Mouse (Mus musculus) ovary, postnatal 10 days (tissue): ENCODE data around the gene Tm2d3.

ENCODE experiments used
- DNase-seq: peaks from one replicate; pipeline ENCODE4 v3.0.0; 2022; ENCODE audit warnings: low spot score

Gene Tm2d3

DNA sequence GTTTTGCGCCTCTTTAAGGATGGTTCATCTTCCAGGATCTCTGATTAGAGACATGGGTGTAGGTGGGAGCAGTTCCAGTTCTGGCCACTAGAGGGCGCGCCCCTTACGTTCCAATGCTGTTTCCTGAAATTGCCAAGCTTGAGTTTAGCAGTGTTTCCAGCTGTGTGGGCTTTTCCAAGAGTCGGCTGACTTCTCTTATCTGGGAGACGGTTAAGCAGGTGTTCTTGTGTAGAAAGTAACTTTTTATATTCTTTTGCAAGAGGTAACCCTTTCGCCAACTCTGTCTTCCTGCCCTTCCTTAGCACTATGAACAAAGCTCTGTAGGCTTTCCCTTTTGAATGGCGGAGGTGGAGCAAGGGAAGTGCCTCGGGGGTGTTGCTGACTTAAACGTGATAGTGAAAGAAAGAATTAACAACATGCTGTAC lies 13.9 kb downstream of the Tm2d3 start:
- peak; percentile 46 for DNase-seq

DNA sequence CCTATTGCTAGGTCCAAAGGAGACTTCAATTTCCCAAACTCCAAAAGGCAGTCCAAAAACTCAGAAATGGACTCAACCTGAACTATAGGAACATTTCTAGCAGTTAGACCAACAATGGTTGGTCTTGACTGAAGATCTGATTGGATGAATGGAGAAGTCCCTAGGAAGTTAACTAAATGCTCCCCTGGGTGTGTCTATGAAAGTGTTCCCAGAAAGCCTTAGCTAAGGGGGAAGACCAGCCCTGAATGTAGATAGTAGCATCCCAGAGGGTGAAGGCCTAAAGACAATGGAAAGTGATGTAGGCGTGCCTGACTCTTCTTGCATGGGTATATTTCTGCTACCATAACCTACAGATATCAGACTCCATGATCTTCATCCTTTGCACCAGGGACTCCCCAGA lies 17.5 kb downstream of the Tm2d3 start:
- no peak for DNase-seq

DNA sequence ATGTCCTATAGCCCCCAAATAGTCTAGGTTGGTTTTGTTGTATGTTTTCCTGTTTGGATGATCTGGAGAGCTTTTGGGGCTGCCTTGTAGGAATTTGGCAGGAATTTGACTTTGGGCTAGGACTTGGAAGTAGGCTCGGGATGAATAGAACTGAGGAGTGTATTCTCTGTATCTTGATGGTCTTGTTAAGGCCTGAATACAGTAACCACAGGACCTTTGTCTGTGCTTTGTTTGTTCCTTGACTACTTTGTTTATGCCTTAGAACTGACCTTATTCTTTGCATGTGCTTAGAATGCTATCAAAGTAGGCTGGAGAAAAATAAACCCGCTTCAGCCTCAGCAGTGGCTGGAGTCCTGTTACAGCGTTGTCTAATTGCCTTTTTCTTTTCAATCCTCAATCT lies 19.3 kb downstream of the Tm2d3 start:
- no peak for DNase-seq

DNA sequence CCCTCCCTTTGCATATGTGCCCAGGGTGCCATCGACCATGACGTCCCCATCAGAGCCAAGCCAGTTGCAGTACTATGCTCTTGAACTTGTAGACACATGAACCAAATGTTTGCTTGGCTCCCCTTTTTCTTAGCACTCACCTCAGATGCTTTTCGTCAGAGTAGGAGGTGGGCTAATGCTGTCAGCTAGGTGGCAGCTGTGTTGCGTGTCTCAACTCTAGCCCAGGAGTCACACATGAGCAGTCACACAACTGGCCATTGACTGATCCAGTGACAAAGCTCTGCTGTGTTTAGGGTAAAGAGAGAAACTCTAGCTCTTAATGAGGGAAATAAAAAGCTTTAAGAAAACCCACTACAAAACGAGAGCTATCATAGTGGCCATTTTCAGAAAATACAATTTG lies 22.8 kb downstream of the Tm2d3 start:
- DNase-seq = no peak

DNA sequence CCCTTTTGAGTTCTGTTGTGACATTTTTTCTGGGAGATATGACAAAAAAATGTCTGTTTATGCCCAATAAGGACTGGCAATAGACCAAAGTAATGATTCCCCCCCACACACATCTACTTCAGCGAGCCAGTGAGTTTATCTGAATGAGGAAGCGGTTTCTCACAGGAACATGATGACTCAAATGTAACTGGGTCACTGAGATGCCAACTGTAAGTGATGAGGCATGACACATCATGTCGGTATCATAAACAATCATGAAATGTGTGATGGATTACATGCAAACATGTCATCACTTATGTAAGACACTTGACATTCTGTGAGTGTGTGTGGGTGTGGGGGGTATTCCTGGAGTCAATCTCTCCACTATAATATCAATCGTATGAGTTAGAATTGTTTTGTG lies 23.3 kb downstream of the Tm2d3 start:
- DNase-seq = no peak

DNA sequence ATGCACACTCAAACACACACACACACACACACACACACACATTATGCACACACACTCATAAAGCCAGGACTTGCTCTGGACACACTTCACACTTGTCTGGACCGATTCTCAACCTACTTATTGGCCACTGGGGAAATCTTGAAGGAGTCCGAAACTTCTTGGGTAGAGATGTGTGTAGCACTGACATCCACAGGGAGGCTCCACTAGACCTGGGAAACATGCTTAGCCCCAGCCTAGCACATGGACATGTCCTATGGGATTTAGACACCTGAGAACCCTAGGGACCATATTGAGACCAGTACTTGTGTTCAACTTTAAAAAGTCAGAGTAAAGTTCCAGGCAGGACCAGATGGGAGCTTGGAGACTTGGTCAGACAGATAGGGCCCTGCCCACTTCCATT lies 43.1 kb downstream of the Tm2d3 start:
- DNase-seq = no peak

DNA sequence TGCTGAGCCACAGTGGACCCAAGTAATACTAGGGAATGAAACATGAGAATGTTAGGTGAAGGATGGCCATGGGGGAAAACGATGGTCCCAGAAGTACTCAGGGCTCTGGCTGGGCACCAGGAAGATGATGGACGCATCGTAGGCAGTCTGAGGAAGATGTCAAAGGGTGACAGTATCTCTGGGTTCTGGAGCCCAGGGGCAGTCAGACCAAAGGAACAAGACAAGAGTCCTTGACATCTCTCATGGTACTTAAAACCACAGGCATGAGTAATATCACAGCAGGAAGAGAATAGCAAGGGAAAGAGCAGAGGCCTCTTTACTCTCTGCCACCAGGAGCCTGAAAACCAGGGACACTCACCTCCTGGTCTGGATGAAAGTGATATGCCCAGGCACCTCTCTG lies 44.3 kb downstream of the Tm2d3 start:
- DNase-seq = no peak

DNA sequence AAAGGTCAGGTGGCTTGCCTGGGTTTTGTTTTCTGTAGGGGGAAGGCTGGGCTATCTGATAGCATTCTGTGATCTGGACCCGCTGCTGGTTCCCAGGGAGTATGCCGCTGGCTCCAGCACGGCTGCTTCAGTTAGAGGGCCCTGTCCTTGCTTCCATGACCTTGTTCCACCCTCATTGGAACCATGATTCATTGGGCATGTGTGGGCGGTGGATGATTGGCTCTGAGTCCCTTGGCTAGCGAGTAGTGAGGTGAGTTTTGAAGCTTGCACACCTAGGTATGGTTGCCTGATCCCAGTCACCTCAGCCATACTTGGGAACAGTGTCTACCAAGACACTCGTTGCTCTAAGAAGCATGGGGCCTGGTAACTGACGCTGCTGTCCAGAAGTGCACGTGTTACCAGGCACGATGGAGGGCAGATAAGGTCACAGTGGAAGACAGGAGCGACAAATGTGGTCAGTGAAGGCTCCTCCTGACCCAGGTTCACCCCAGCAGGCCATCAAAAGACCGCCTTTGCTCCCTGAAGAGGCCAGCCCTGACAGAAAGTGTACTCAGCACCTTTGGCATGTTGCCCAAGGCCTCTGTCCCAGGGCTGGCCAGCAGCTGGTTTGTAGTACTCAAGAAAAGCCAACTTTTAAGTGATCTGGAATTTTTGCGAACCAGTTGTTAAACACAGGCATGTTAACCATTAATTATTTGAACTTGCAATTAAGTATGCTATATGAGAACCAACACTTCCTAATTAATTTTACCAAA lies 46.5 kb downstream of the Tm2d3 start:
- peak; percentile 6 for DNase-seq

DNA sequence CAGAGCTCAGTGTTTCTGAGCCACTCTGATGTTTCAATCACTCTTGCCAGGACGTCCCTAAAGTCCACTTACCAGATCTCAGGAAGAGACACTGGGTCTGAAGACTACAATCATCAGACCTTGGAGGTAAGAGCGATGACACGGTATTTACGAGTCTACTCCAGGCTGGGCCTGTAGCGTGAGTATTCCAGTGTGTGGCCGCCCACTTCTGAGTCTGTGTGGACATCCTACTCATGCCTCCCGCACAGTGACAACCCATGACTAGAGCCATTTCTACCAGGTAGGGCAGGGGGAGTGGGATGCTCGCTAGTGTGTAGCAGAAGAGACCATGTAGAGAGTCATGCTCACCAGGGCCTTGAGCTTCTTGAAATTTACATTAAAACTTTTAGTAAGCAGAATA lies 51.9 kb downstream of the Tm2d3 start:
- DNase-seq = no peak

DNA sequence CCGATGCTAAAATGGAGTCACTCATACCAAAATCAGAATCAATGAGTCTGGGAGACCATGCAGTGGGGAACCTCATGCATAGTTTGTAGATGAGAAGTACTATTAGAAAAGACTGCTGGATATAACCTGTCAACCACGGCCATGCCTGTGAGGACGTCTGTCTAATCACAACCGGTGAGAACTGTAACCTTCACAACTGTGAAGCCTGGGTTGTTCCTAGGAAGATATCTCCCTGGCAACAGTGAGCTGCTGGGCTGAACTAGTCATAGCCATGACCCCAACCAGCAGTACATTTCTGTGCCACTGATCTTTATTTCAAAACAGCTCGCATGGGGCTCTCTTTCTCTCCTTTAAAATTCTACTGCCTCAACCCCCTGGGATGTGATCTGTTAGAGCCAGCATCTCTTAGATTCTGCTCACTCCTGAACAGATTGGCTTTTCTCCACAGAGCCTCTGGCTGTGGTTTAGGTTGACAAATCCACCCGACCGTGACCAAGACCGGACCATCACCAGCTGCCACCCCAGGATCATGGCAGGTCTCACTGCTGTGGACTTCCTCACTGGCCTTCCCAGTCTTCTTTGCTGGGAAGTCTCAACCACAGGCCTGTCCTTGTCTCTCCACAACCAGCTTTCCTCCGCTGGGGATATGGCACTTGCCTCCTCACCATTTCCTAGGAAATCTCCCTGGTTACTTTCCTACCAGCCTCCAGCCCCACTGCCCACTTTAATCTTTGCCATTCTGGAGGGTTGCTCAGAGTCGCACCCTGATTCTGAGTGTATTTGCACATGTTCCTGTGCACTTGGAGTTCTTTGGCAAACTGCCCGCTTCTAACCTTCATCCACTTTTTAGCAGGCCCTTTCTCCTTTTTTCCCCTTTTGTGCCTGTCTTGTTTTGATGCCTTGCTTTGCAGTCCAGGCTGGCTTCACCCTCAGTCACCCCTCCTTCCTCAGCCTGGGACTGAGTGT lies 57.3 kb downstream of the Tm2d3 start:
- DNase-seq = no peak
